Mouse (Mus musculus) spleen, adult 18-20 months (tissue): ENCODE data around the gene Bbof1.

ENCODE experiments used
- DNase-seq, 2 experiments: peaks; one replicate each; pipeline ENCODE4 v3.0.0; 2022; ENCODE audit warnings: mixed read lengths in 2 of 2

Bbof1 gene

GRCm38 (mm10) chr12:84408819-84409507, at the start of gene Bbof1, which contains the start of gene Entpd5:
Bbof1 (plus strand) TSS chr12:84409071.
Entpd5 (minus strand) TSS chr12:84409029.
- peak; percentile 80 to 93 for DNase-seq

DNA sequence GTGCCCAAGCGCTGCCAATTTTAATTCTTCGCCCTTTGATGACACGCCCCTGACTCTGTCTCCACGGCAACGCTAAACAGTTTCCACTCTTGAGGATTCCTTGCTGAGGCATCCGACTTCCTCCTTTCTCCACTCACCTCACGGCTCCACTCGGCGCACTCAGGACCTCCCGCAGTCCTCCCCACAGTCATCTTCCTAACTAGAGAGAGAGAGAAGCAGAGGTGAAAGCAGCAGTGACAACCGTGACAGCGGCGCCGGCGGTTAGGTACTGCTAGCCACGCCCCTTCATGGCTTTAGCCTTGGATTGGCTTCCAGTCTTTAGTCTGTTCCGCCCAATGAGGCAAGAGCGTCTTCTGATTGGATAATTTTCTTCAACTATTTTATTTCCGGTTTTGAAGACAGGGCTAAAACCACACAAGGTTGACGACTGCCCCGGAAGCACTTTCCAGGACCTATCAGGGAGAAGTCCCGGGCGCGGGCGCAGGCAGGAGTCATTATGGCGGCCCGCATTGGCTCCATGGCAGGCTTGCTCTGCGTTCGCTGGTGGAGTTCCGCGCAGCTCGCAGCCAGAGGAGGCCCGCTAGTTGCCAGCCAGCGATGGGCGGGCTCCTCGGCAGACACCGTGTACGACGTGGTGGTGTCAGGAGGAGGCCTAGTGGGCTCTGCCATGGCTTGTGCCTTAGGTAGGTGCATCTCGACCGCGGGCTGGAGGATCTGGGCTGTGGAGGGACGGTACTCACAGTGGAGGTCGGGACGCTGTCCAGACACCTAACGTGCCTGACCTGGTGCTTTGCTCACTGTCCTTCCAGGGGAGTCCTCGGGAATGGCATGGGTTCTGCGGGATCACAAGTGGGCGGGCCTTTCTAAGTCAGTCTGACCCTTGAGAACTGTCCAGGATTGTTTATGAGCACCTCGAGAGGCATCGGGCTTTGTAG, 47.0 kb upstream of the Bbof1 start, which contains the start of the genes Coq6 and Fam161b:
TSS of gene Coq6 (plus strand) at position 103 of the 935 bp plus-strand sequence.
TSS of gene Fam161b (minus strand) at position 279 of the 935 bp plus-strand sequence.
- DNase-seq: peak; percentile 85 to 87

- DNase-seq: no peak
Measured at GRCm38 (mm10) chr12:84362872-84363271, 46.0 kb upstream of the Bbof1 start.

- no peak for DNase-seq
Measured at GRCm38 (mm10) chr12:84364291-84364690, 44.6 kb upstream of the Bbof1 start.

DNA sequence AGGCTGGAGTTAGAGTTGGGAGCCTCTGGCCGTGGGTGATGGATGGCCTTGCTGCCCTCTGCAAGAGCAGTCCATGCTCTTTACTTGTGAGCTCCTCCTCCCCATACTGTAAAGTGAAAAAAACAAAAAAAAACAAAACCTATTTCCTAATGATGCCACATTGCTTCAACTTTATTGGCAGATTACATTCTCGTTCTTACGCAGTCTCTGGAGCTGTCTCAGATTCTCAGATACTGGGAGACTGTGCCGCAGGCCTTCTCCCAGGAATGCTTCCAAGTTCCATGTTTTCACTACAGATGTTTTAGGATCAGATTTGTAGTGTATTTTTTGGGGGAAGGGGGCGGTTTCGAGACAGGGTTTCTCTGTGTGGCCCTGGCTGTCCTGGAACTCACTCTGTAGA, 43.7 kb upstream of the Bbof1 start:
- DNase-seq: no peak

- no peak for DNase-seq
Measured at GRCm38 (mm10) chr12:84366971-84367370, 41.9 kb upstream of the Bbof1 start.

- no peak for DNase-seq
Measured at GRCm38 (mm10) chr12:84371647-84372046, 37.2 kb upstream of the Bbof1 start.

DNA sequence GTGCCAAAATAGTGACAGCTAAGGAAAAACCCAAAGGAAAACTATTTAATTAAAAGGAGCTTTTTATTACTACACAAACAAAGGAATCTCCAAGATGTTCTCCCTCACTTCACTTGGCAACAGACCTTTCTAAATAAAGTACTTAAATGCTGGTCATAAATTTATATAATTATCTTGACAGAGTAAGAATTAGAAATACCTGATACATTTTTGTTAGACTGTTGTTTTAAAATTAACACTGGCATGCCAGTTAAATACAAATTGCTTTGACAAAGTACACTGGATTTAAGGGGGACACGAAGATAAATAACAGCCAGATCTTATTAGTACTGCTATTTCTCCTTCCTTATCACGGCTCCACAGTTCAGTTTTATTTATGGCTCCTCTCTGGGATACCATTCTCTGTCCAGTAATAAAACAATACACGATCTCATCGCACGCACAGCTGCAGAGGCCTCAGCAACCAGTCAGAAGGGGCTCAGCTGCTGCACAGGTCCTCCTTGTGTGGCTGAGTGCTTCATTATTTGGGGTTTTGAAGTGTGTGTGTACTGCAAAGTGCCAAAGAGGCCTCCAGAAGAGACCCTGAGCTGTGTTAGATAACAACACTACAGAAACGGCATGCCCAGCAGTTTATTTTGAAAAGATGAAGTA, 34.9 kb upstream of the Bbof1 start:
- no peak for DNase-seq

- DNase-seq: no peak
Measured at GRCm38 (mm10) chr12:84382369-84382768, 26.5 kb upstream of the Bbof1 start.

- DNase-seq: no peak
Measured at GRCm38 (mm10) chr12:84384644-84385081, 24.2 kb upstream of the Bbof1 start.

GRCm38 (mm10) chr12:84385408-84385807, 23.5 kb upstream of the Bbof1 start:
- DNase-seq: no peak

- DNase-seq: no peak
Measured at GRCm38 (mm10) chr12:84388097-84388496, 20.8 kb upstream of the Bbof1 start.

DNA sequence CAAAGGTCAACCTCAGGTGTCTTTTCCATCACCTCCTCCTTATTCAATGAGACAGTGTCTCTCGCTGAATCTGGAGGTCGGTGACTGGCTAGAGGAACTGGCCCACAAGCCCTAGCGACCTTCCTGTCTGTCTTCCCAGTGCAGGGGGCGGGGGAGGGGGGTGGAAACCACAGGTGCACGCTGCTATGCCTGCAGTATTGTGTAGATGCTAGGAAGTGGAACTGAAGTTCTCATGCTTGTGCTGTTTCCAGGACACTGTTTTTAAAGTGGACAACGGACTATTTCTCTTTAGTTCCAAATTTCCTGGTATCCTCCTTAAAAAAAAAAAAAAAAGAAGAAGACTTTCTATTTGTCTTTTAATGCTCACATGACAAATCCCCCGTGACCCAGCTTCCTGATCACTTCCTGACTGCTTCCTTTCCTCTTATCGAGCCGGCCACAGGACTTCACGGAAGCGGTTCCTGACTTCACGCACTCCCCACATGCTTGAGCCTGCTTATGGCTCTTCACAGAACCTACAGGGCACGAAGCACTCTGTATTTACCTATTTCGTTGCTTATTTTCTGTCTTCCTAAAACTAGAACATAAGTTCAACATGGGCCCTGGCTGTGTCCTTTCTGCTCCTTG, 20.0 kb upstream of the Bbof1 start:
- DNase-seq: peak in 1 of 2 experiments; percentile 29

DNA sequence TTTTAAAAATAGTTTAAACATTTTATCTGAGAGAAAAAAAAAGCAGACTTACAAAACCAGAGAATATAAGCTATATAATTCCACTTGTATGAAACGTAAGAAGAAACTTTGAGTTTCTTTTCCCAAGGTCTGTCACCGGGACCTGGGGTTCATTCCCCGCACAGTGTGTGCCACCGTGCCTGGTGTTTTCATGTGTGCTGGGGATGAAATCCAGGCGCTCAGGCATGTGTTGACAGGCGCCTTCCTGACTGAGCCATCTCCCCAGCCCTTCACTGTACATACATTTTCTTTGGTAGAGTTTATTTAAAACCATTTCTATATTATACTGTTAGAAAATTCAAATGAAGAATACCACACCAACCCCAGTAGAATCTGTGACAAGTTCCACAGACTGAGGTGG, 18.5 kb upstream of the Bbof1 start:
- DNase-seq: no peak

DNA sequence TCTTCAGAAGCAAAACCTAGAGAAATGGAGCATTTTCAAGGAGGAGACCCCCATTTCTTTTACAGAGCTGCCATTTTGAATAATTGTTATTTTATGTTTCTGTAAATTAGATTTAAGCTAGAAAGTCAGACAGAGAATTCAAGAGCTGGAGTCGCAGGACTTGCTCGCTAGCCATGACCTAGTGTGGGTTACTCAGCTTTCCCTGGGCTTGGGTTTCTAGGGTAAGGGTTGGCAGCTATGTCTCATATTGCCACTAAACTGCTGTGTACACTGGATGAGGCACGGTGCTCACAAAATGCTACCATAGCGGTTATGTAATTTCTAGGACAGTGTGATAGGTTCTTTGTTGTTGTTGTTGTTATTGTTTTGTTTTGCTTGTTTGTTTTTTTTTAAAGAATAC, 16.2 kb upstream of the Bbof1 start:
- DNase-seq: no peak

DNA sequence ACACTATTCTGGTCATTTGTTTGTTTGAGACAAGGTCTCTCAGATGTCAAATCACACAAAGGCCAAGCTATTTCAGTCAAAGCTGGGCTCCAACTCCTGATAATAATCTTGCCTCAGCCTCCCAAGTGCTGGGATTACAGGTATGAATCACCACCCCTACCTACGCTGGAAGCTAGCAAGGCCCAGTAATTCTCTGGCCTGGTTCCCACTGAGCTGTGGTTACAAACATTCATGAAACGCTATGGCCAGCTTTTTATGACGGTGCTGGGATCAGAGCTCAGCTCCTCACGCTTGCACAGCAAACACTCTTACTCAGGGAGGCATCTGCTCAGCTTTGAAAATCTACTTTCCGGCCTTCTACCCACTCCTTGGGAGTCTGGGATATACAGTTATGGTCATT, 15.0 kb upstream of the Bbof1 start:
- DNase-seq: no peak

DNA sequence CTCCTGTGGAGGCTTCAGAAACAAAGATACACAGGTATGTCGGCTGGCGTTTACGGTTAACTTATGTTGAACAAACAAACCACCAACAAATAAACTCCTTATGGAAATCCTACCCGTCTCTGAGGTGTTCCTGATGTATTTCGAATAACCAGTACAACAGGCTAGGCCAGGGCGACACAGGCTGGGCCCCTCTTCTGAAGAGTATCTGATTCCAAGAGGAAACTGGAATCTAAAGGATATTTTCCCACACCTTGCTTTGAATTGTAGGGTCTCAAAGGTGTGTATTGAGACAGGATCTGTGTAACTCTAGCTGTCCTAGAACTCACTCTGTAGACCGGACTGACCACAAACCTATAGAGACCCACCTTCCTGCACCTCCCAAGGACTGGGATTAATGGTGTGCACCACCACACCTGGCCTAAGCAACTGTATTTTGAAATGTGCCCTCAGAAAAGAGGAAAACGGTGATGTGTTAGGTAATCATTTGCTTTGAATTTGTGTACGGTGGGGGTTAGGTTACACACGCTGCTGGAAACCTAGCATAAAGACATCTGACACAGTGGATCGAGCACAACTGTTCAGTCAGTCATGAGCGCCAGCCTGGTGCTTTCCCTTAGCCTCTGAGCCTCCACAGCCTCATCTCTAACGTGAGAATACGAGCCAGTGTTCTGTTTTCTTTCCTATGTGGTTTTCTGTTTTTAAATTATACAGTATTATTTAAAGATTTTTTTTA, 11.8 kb upstream of the Bbof1 start:
- no peak for DNase-seq

GRCm38 (mm10) chr12:84397685-84398084, 11.2 kb upstream of the Bbof1 start:
- no peak for DNase-seq

DNA sequence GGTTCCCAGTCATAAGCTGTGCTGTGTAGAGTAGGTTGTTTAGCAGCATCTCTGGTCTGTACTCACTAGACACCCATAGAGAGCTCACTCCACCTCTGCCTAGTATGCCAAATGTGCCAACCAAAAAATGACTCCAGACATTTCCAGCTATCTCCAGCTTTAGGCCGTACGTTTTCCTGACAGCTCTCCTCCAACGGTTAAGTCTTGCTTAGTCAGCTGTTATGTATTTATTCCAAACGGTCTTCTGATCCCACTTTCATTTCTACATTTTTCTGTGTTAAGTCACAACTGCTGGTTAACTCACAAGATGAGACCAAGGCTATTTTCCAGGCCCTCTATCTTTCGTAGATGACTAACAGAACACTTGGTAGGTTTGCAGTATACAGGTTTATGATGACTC, 10.2 kb upstream of the Bbof1 start:
- no peak for DNase-seq

- DNase-seq: no peak
Measured at GRCm38 (mm10) chr12:84399135-84399534, 9.7 kb upstream of the Bbof1 start.

- DNase-seq: no peak
Measured at GRCm38 (mm10) chr12:84399663-84400062, 9.2 kb upstream of the Bbof1 start.

DNA sequence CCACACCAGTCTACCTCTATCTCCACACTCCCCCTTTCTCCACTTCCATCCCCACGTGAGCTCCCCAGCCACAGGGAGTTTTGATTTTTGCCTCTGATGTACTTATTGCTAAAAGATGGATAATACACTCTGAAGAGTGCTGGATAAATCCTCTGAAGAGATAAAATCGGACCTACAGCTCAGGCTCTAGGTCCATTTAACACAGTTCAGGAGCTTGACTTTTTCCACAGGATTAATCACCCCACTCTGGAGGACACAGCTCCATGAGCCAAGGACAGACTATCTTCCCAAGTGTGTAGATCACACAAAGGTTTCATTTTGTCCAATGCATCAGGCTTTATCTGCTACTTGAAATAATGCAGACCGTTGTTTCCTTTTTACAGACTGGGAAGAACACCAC, 8.8 kb upstream of the Bbof1 start:
- no peak for DNase-seq
